ENCODE assay signal across 16 mouse cellular contexts in genomic region chr4:134586631-134587030, GRCm38 (mm10).
"Had no signal": no experiment of that assay in that cellular context is flagged by ENCODE, and none has a peak within 500 bp of the region (broad histone marks: within the 10 kb centered on the region; RNA-seq: fewer than 3 reads in every experiment).

No protein-coding gene starts in this region.

- H3K4me3 ChIP-seq: layer of hippocampus, adult 2 months; limb, embryonic 10.5 days; limb, embryonic 13.5 days; liver, embryonic 13.5 days; megakaryocyte, embryonic 14.5 days; midbrain, embryonic 10.5 days; midbrain, embryonic 13.5 days had no signal

- DNase-seq: kidney, adult 18-20 months; kidney, adult 9 months; kidney, postnatal 14 days; layer of hippocampus, adult 9-11 months; liver, embryonic 13.5 days; lung, adult 2 months; lung, postnatal 14 days; thymus, adult 18-20 months; thymus, postnatal 36 days had no signal

- H3K36me3 ChIP-seq: limb, embryonic 10.5 days; limb, embryonic 13.5 days; midbrain, embryonic 13.5 days had no signal

- ATAC-seq: midbrain, embryonic 13.5 days; midbrain, embryonic 16.5 days had no signal

- H3K27ac ChIP-seq: layer of hippocampus, adult 2 months; limb, embryonic 10.5 days; limb, embryonic 13.5 days; liver, embryonic 13.5 days; midbrain, embryonic 10.5 days; midbrain, embryonic 13.5 days had no signal
